Mouse (Mus musculus): ENCODE data around the gene Gldc.
A peak's percentile ranks its signal among the peaks of the same experiment; 100 is the strongest.
"Not testable (repeated sequence)": the region's sequence is repeated elsewhere in the genome, so short reads cannot be mapped to it uniquely, and the experiment has no call there.

Gene Gldc

DNA sequence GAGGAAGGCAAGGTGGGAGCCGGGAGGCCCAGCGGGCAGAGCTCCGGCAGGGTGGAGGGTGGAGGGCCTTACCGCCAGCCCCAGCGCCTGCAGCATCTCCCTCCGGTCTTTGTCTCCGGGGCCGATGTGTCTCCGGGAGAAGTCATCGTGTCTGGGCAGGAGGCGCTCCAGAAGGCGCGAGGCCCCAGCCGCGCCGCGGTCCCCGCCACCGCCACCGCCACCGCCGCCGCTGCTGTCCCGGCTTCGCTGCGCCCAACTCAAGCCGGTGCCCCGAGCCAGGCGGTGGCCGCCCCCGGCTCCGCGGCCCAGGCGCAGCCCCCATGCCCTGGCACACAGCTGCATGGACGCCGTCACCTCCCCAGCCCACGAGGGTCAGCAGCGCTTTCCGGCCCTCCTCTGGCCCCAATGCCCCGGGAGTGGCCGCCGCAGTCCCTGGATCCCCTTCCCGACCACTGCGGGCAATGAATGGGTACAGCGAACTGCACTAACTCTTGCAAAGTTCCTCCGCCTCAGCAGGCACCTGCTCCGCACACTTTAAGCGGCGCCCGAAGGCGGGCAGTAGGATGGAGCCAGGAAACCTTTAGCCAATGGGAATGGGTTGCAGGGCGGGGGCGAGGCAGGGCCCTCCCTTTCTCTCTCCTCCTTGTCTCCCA, at the start of gene Gldc:
Gldc (minus strand) TSS at position 511 of the 653 bp plus-strand sequence.
- peak; percentile 92 for DNase-seq (ENCODE audit: inconsistent ontology term)

DNA sequence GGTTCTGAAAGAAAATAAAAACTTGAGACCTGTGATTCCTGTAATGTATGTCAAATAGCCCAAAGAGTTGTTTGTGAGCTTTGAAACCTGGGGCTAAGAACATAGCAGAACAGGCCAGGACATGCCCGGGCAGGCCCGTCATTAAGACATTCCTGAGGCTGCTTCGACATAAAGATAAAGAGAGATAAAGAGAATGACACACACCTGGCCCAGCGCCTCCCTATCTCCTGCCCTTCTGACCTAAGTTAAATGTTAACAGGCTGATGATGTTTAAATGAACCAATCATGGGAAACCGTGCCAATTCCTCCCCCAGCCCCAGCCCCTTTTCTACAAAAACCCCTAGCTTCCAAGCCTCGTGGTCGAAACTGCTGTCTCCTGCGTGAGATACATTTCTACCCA, 47.4 kb upstream of the Gldc start:
- DNase-seq (ENCODE audit: inconsistent ontology term) = not testable (repeated sequence)

DNA sequence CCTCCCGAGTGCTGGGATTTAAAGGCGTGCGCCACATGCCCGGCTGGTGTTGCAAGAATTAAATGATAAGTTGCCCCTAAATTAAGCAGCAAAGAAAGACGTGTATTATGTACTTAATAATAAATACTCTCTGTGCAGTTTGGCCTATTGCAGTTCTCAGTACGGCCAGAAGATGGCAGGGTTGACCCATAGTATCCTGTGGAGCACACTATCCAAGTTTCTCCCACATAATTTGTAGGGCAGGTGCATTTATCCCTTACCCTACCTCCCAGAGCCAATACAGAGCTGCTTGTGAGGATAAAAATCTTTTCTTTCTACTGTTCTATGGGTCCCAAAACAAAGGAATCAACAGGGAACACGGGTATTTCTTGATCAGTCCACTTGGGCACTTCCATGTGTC, 42.1 kb upstream of the Gldc start:
- DNase-seq (ENCODE audit: inconsistent ontology term) = peak; percentile 14

- no peak for DNase-seq (ENCODE audit: inconsistent ontology term)
These were observed 41.0 kb upstream of the Gldc start for GRCm38 (mm10) chr19:30216186-30216585.

DNA sequence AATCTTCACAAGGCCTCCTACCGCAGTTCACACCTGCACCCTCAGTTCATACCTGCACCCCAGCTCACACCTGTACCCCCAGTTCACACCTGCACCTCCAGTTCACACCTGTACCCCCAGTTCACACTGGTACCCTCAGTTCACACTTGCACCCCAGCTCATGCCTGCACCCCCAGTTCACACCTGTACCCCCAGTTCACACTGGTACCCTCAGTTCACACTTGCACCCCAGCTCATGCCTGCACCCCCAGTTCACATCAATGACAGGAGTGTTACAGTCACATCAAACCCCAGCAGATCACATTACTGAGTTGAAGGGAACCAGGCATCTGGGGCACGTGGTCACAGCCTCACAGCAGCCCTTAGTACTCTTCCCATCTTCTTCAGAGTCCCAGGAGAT, 40.5 kb upstream of the Gldc start:
- not testable (repeated sequence) for DNase-seq (ENCODE audit: inconsistent ontology term)

GRCm38 (mm10) chr19:30214026-30214425, 38.8 kb upstream of the Gldc start:
- no peak for DNase-seq (ENCODE audit: inconsistent ontology term)

- not testable (repeated sequence) for DNase-seq (ENCODE audit: inconsistent ontology term)
These were observed 33.8 kb upstream of the Gldc start for GRCm38 (mm10) chr19:30209006-30209405.

DNA sequence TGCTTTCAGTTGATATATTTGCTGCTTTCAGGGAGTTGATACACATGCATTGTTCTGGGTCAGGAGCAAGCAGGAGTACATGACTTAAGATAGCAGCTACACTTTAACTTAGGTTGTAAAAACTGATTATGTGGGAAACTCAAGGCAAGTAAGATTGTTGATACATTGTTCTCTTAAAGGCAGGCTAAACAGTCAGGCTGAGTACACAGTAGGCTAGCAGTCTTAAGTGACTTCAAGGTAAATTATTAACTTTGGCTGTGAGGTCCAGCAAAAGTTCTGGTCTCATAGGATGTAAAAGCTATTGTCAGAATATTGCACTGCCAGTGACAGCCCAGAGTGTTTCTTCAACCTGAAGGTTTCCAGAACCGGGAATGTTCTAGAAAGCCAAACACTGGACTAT, 31.8 kb upstream of the Gldc start:
- no peak for DNase-seq (ENCODE audit: inconsistent ontology term)

GRCm38 (mm10) chr19:30205874-30206273, 30.6 kb upstream of the Gldc start:
- no peak for DNase-seq (ENCODE audit: inconsistent ontology term)

DNA sequence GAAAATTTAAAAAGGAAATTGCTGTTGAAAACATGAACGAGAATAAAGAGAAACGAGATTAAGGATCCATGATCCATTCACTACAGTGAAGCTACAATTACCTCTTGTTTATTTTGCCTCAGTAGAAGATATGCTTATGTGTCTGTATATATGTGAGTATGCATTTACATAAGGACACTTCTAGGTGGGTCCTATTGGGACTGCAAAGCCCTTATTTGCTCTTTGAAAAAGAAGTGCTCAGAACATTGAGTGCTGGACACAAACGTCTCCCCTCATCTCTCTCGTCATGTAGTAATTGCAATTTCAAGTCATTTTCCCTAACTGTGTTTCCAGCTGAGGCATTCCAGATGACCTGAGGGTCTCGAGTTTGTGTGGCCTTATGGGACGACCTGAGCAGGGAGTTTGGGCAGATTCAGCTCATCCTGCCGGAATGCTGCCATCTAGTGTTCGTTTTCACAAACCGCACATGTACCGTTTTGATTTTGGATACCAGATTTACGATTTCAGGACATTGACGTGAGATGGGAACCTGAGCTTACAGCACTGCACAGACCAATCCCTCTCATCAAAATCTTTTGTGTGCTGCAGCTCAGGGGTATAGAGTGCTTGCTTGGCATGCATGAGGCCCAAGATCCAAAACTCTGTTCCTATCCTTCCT, 30.1 kb upstream of the Gldc start:
- peak; percentile 48 for DNase-seq (ENCODE audit: inconsistent ontology term)

DNA sequence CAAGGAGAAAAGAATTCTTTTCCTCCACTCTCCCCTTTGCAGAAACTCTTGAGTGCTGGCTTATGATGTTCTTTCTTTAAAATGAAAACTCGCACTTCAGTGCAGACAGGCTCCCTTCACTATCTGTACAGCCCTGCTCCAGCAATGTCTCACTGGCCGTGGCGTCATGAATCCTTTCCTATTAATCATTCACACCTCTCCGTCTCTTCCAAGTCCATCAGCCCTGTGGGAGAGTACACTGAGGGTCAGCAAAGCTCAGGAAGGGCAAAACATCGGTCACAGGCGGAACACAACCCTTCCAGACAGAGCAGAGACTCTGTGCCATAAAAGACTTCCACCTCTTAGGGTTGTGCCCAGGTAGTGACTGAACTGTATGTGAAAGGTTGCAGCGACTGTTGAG, 26.9 kb upstream of the Gldc start:
- DNase-seq (ENCODE audit: inconsistent ontology term) = no peak

DNA sequence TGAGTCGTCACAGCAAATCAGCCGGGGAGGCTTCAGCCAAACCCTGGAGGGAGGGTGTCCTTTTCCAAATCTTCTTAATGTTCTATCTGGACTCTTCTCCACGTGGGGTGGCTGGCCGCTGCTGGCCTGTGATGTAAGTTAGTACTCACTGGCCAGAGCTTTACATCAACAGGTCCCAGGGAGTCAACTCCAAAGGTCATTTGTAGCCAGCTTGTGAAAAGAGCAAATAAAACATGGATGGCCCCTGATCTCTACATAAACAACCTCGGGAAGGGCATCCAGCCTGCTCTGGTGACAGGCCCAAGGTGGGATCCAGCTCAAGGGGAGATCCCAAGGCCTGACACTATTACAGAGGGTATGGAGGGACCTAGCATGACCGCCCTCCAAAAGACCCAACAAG, 19.8 kb upstream of the Gldc start:
- DNase-seq (ENCODE audit: inconsistent ontology term) = no peak

DNA sequence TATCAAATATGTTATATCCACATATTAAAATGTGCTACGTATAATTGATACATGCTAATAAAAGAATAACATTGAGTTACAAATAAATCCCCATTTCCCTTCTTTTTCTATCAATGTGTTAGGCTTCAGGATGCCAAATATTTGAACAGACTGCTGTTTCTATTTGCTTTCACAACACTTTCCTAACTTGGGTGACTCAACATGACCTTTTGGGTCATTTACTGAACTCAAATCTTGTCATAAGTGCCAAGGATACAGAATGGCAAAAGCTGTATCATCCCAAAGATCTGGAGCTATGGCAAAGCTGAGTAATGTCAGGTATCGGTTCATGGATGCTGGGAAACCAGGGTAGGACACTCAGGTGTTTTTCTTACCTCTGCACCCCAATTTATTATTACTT, 12.0 kb upstream of the Gldc start:
- no peak for DNase-seq (ENCODE audit: inconsistent ontology term)

DNA sequence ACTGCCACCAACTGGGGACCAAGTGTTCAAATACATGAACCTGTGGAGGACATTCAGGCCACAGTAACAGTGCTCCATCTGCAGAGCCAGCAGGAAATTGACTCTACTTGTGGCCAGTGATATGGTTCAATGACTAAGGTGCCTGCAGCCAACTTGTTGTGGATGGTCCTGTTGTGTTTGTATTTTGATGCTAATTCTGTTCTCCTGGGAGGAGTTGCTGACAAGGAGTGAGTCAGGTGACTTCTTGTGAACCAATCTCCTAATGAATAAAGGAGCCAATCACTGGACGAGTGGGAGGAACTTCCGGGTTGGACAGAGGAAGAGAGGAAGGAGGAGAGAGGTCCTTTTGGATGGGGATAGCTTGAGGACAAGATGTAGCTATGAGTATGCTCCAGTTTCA, 10.3 kb upstream of the Gldc start:
- no peak for DNase-seq (ENCODE audit: inconsistent ontology term)

- DNase-seq (ENCODE audit: inconsistent ontology term) = no peak
These were observed 4.8 kb upstream of the Gldc start for GRCm38 (mm10) chr19:30179979-30180378.

DNA sequence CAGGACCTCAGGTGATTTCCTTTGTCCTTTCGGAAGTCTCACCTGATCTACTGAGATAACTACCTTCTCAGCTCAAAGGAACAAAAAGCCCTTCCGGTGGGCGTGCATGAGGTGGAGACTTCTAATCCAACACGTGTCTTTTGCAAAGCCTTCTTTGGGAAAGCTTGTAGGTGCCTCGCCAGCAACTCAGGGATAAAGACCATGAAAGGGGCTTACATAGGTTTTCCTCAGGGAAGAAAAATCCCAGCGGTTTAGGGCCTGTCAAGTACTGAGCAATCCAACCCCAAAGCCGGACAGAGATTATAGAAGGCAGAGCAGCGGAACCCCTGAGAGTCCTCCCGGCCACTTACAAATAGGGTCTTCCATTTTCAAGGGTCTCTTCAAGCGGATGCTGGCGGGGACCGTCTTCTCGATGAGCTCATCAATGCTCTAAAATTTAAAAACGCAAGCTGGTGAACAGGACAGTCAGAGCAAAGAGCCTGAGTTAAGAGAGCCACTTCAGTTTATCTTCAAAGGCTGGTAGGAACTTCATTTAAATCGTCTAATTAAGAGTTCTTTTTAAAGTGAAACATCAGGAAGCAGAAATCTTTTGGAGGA, 1.1 kb downstream of the Gldc start:
- DNase-seq (ENCODE audit: inconsistent ontology term) = peak; percentile 20

DNA sequence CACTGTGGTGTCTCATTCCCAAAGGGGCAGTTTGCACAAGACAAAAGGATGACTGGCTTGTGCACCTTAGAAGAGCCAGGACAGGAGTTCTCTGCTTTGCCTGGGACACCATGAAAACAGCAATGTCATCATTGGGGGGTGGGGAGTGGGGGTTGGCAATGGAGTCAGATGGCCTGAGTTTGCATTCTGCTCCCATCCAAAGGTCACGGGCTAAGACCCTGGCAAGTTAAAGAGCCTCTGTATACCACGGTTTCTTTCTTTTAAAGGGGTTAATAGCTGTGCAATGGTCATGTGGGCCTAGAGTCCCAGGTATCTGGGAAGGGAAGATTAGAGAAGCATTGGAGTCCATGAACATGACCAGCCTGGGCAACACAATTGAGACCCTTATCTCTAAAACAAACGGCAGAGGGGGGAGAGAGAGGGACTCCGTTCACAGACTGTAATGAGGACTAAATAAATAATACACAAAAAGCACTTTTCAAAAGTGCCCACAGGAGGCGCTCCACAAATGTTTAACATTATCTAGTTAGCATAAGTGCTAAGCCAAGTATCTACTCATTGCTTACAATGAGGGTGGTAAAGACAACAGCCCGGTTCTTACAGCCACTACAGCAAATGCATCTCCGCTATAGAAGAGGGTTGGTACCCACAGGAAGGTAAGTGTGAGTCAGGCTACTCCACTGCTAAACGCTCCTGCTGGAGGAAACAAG, 3.7 kb downstream of the Gldc start:
- DNase-seq (ENCODE audit: inconsistent ontology term) = no peak

DNA sequence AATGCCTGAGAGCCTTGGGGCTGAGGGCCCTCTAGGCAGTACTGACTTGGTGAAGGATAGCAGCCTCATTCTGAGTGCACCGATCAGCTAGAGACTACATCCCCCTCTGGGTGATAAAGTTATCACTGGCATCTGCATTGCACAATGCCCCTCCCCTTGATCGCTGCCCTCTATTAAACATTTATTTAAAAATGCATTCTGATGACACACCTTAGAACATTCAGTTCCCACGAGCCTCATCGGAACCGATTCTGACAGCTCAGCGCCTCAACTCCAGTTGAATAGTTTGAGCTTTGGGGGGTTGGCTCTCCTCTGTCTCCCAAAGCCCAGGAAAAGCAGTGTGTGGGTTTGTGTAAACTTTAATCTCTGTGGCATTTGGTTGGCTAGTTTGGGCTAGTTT, 4.9 kb downstream of the Gldc start:
- DNase-seq (ENCODE audit: inconsistent ontology term) = no peak

DNA sequence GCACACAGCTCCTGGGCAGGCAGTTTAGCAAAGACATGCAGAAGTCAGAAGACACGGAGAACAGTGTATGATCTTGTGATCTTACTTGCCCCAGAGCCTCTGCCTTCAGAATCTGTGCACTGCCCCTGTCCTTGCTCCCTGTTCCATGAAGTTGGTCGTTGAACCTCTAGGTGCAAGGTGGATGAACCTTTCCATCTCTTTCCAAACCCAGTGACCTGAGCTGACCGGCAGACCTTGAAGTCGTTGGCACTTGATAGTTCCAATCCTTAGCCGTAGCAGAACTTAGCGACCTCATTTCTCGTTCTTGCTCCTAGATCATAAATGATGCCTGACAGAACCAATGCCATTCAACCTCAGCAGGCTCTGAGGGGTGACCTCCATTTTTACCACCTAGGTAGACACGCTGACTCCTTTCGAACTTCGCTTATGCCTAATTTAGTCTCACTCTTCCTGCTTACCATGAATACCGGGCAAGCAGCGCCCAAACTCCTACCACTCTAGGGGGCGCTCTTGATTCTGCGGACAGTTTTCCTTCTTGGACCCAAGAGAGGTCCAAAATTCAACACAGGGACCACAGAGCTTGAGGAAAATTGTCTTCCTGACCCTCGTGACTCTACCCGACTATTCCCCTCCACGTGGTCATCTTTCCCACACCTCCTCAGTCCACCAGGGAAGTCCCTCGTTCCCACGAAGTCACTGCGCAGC, 8.3 kb downstream of the Gldc start:
- no peak for DNase-seq (ENCODE audit: inconsistent ontology term)

DNA sequence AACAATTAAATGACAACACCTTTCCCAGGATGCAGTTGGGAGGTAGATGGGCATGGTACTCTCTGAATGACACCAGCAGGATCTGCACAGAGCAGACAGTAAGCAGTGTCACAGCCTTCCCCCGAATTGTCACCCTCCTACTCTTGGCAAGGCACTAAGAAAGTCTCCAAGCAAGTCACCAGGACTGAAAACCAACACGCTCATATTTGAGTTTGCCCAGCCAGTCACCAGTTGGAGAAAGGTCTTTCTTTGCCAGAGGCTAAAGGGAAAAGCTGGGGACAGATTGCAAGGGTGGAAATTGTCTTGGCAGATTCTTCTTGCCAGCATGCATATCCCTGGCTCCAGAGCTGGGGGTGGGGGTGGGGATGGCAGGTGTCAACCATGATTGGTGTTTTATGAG, 11.0 kb downstream of the Gldc start:
- DNase-seq (ENCODE audit: inconsistent ontology term) = no peak

DNA sequence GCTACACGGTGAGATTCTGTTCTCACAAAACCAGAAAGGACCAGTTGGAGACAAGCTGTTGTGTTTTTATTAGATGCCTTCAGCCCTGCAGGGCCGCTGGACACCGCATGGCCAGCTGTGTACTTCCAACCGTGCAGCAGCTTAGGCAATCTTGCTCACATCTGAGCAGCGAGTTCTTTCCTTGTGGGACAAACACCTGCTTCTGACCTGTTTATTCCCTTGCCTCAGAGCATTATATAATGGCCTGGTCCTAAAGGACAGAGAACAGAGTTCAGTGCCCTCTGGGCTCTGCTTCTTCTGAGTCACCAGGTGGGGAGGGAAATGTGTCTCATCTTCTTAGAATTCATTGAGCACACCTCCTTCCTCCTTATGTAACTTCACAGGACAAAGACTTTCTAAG, 12.4 kb downstream of the Gldc start:
- DNase-seq (ENCODE audit: inconsistent ontology term) = no peak

DNA sequence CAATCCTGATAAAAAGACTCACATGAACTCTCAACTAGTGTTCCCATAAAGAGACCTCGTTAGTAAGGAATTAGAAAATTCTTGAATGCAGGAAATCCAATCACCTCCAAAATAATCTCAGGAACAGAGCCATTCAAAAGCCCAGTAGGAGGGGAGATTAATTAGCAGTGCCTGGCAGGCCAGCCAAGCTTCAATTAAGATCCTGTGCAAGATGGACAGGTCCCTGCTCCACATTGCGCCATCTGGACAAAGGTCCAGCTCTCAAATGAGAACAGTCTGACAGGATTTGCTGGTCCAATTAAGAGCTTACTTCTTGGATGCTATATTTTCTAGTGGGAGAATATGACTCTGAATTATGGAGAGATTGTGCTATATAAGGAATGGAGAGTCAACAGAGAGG, 15.2 kb downstream of the Gldc start:
- DNase-seq (ENCODE audit: inconsistent ontology term) = peak; percentile 94

All from Muller cell, postnatal 12 days (primary cell).